Mouse (Mus musculus): Measurements from ENCODE around the gene Tmem214.

The Tmem214 gene

GRCm38 (mm10) chr5:30916841-30917240 lies 49.0 kb downstream of the Tmem214 start:
- no peak for DNase-seq

GRCm38 (mm10) chr5:30917348-30917747 lies 49.5 kb downstream of the Tmem214 start:
- no peak for DNase-seq

- DNase-seq = no peak
Observed at GRCm38 (mm10) chr5:30917891-30918670, 50.3 kb downstream of the Tmem214 start.

GRCm38 (mm10) chr5:30918691-30919090 lies 50.9 kb downstream of the Tmem214 start:
- no peak for DNase-seq

- no peak for DNase-seq
Observed at GRCm38 (mm10) chr5:30919831-30920614, 52.2 kb downstream of the Tmem214 start.

- DNase-seq = no peak
Observed at GRCm38 (mm10) chr5:30920621-30921020, 52.8 kb downstream of the Tmem214 start.

- DNase-seq = peak; percentile 93
Observed at GRCm38 (mm10) chr5:30921256-30922033, 53.6 kb downstream of the Tmem214 start, which contains the start of gene Khk. Gene Khk, plus strand, starts transcription at chr5:30921431.

- no peak for DNase-seq
Observed at GRCm38 (mm10) chr5:30922581-30923041, 54.8 kb downstream of the Tmem214 start.

GRCm38 (mm10) chr5:30923119-30923518 lies 55.3 kb downstream of the Tmem214 start:
- DNase-seq = no peak

GRCm38 (mm10) chr5:30924614-30925013 lies 56.8 kb downstream of the Tmem214 start:
- no peak for DNase-seq

- no peak for DNase-seq
Observed at GRCm38 (mm10) chr5:30925217-30925616, 57.4 kb downstream of the Tmem214 start.

GRCm38 (mm10) chr5:30926073-30926472 lies 58.3 kb downstream of the Tmem214 start:
- no peak for DNase-seq

GRCm38 (mm10) chr5:30927945-30928529 lies 60.2 kb downstream of the Tmem214 start:
- no peak for DNase-seq

All from thymus, postnatal 25 days (tissue).